Mouse (Mus musculus) heart, embryonic 16.5 days (tissue): ENCODE results near the gene Rasip1. TPM values are rescaled to one million over a fixed set of nuclear protein-coding genes. Genes with fewer than 3 reads are reported as not detected.
A peak's percentile ranks its signal among the peaks of the same experiment; 100 is the strongest.

Experiments
- ATAC-seq: fragments of 200-750 bp; cut with Nextera tagmentation; replicated peaks from 2 replicates; pipeline ENCODE4 v1.8.0; 2017; ENCODE audit warnings: moderate number of reproducible peaks; ENCODE audit not compliant: insufficient read depth, low FRiP score; ENCODE audit errors: extremely low read depth
- H3K27ac ChIP-seq: fragments of 300-500 bp; sonication (generic); 2 replicates; pipeline ENCODE4 v1.5.1; 2014; ENCODE audit warnings: mild to moderate bottlenecking, low read length, control low read depth, moderate library complexity
- H3K27me3 ChIP-seq: fragments of 300-500 bp; sonication (generic); 2 replicates; pipeline ENCODE4 v1.6.1; 2014; ENCODE audit warnings: low read length, mixed read lengths; ENCODE audit not compliant: control insufficient read depth, insufficient read depth
- H3K36me3 ChIP-seq: fragments of 300-500 bp; sonication (generic); 2 replicates; pipeline ENCODE4 v1.6.1; 2014; ENCODE audit not compliant: control insufficient read depth, insufficient read depth
- H3K4me1 ChIP-seq: fragments of 300-500 bp; sonication (generic); 2 replicates; pipeline ENCODE4 v1.6.1; 2014; ENCODE audit warnings: low read length, mixed read lengths; ENCODE audit not compliant: control insufficient read depth, insufficient read depth
- H3K4me2 ChIP-seq: fragments of 300-500 bp; sonication (generic); 2 replicates; pipeline ENCODE4 v1.6.1; 2014; ENCODE audit warnings: low read depth, mild to moderate bottlenecking, control low read depth, low read length
- H3K4me3 ChIP-seq: fragments of 300-500 bp; sonication (generic); 2 replicates; pipeline ENCODE4 v1.5.1; 2014; ENCODE audit warnings: mild to moderate bottlenecking, control low read depth, low read length
- H3K9ac ChIP-seq: fragments of 300-500 bp; sonication (generic); 2 replicates; pipeline ENCODE4 v1.6.1; 2014; ENCODE audit warnings: low read length, control low read depth
- H3K9me3 ChIP-seq: fragments of 300-500 bp; sonication (generic); replicated peaks from 2 replicates; pipeline ENCODE4 v1.6.1; 2016; ENCODE audit warnings: low read length; ENCODE audit not compliant: control insufficient read depth
- WGBS: fragments of 180-500 bp; shearing (Covaris S2); extraction: QIAGEN DNeasy Blood & Tissue Kit; methylation state at CpG from one replicate; pipeline ENCODE4 v1.1.7; 2014; 5-methylcytosine and 5-hydroxymethylcytosine counted together
- polyA plus RNA-seq: library from polyadenylated mRNA; unstranded; fragments of >200 nt; fragmentation: Nextera tagmentation; extraction: Ambion mirVana; gene quantifications from 2 replicates; pipeline ENCODE4 v1.2.1, GENCODE M21; 2015

The Rasip1 gene
- polyA plus RNA-seq, 1 experiment from 2014 or later = 15.4 TPM

DNA sequence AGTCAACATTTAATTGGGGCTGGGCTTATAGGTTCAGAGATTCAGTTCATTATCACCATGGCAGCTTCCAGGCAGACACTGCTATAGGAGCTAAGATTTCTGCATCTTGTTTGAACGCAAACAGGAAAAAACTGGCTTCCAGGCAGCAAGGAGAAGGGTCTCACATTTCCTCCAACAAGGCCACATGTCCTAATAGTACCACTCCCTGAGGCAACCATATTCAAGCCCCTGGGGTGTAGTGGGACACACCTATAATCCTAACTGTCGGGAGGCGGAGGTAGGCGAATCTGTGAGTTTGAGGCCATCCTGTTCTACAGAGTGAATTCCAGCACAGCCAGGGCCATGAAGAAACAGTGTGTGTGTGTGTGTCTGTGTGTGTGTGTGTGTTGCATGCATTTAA, 32.1 kb upstream of the Rasip1 start:
- H3K4me3 ChIP-seq = no peak overlapping the region
- H3K4me2 ChIP-seq = no peak overlapping the region
- H3K27me3 ChIP-seq = no peaks in the 10 kb centered on the region
- H3K9me3 ChIP-seq = no peaks in the 10 kb centered on the region
- 84% methylated on average over 4 of the region's 4 CpGs for WGBS
- H3K27ac ChIP-seq = no peak overlapping the region
- no peak overlapping the region for H3K9ac ChIP-seq
- no peak for ATAC-seq
- no peaks in the 10 kb centered on the region for H3K36me3 ChIP-seq
- no peaks in the 10 kb centered on the region; the same call in 1 of the 2 replicates for H3K4me1 ChIP-seq

DNA sequence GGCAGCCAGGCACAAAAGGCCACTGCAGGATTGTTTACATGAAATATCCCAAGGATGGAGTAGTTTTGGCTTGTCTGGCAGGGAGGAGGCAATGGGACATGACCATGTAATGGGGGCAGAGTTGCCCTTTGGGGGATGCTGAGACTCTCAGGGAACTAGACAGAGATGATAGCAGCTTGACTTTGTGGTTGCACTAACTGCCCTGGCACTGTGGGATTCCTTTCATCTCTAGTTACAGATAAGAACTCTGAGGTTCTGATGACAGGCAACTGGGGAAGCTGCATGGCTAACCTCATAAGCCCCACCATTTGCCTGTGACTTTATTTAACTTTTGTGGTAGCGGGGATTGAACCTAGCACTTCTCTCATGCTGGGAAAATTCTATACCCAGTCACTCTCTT, 31.2 kb upstream of the Rasip1 start:
- no peaks in the 10 kb centered on the region for H3K9me3 ChIP-seq
- no peaks in the 10 kb centered on the region for H3K36me3 ChIP-seq
- H3K9ac ChIP-seq = no peak overlapping the region
- H3K27me3 ChIP-seq = no peaks in the 10 kb centered on the region
- H3K4me1 ChIP-seq = no peaks in the 10 kb centered on the region; the same call in 1 of the 2 replicates
- no peak overlapping the region for H3K4me3 ChIP-seq
- 65% methylated on average over 1 of the region's 1 CpGs for WGBS
- no peak overlapping the region for H3K4me2 ChIP-seq
- no peak overlapping the region for H3K27ac ChIP-seq
- ATAC-seq = no peak

DNA sequence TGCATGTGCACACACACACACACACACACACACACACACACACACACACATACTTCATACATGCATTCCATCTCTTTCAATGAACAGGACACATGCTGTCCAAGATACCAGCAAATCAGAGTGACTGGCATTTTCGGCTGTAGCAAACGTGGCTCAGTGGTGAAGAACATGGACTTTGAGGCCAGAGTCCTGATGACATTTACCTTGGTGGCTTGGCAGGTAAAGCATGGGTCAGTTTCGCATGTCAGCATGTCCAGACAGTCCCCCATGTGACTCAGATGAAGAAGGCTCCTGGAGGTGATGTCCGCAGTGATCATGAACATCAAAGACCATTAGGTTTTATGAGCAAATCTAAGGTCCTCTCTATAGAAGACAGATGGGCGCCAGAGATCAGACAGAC, 30.3 kb upstream of the Rasip1 start:
- 84% methylated on average over 5 of the region's 5 CpGs for WGBS

DNA sequence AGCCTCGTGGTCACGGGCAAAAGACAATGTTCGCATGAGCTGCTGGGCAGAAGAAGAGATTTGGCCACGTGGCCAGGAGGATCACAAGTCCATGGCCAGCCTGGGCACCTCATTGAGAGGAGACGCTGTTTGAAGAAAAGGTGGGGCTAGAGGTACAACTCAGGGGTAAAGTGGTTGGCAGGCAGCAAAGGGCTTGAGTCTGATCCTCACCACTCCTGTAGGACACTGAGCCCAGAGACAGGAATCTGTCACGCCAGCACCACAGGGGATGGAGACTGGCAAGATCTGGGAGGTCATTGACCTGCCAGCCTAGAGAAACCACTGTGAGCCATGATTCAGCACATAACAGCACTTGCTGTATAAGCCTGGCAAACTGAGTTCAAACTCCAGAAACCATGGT, 29.8 kb upstream of the Rasip1 start:
- Histone ChIP-seq H3K4me2 (no peak overlapping the region), H3K27me3 (no peaks in the 10 kb centered on the region), H3K4me3 (no peak overlapping the region), H3K9me3 (no peaks in the 10 kb centered on the region), H3K27ac (no peak overlapping the region), H3K36me3 (no peaks in the 10 kb centered on the region), H3K4me1 (no peaks in the 10 kb centered on the region; the same call in 1 of the 2 replicates), H3K9ac (no peak overlapping the region)
- no peak for ATAC-seq
- 90% methylated on average over 6 of the region's 6 CpGs for WGBS

More for the DNA sequence above, 30.3 kb upstream of the Rasip1 start:
- no peaks in the 10 kb centered on the region for H3K36me3 ChIP-seq
- H3K4me1 ChIP-seq = no peaks in the 10 kb centered on the region; the same call in 1 of the 2 replicates
- no peak overlapping the region for H3K4me3 ChIP-seq
- no peak overlapping the region for H3K9ac ChIP-seq
- no peak overlapping the region for H3K4me2 ChIP-seq
- H3K27ac ChIP-seq = no peak overlapping the region
- H3K9me3 ChIP-seq = no peaks in the 10 kb centered on the region
- ATAC-seq = no peak
- H3K27me3 ChIP-seq = no peaks in the 10 kb centered on the region

DNA sequence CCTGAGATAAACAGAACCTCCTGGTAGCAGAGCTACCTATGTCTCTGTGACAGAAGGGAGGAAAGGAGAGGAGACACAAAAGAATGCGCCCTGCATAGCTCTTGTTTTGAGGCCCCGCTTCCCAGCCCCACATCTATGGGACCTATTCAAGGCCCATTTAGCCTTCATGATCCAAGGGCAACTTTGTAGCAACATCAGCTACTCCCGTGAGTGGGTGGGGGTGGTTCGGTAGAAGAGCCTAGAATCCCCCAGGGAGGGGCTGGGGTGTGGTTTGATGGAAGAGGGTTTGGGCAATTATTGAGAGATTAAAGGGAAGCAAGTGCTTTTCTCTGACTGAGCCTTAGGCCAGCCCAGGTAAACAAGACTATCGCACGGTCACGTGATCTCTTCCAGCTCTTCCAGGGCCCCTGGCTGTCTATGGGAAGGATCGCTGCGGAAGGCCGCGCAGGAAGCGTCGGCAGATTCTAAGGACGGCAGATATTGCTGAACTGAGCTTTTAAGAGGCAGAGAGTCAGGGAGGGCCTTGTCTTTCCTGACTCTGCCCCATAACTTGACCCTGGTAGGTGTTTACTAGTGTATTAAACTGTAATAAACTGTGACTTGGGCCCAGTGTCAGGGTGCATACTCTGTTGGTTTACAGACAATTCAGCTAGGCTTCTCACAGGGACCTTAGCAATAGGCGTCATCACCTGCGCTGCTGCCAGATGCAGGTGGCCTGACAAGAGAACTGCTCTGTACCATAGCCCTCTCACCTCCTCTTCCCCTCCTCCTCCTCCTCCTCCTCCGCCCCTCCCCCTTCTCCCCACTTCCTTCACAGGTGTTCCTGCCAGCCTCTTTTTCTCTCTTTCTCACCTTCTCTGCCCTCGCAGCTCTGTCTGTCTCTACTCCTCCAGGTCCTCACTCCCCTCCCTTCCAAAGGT, 28.1 kb upstream of the Rasip1 start:
- ATAC-seq = no peak; the same call in 1 of the 2 replicates
- Histone ChIP-seq H3K27ac (no peak overlapping the region), H3K36me3 (no peaks in the 10 kb centered on the region), H3K27me3 (no peaks in the 10 kb centered on the region), H3K4me3 (no peak overlapping the region), H3K4me2 (no peak overlapping the region), H3K4me1 (no peaks in the 10 kb centered on the region; the same call in 1 of the 2 replicates), H3K9me3 (no peaks in the 10 kb centered on the region), H3K9ac (no peak overlapping the region; the same call in 1 of the 2 replicates)
- WGBS = 39% methylated on average over 18 of the region's 18 CpGs

DNA sequence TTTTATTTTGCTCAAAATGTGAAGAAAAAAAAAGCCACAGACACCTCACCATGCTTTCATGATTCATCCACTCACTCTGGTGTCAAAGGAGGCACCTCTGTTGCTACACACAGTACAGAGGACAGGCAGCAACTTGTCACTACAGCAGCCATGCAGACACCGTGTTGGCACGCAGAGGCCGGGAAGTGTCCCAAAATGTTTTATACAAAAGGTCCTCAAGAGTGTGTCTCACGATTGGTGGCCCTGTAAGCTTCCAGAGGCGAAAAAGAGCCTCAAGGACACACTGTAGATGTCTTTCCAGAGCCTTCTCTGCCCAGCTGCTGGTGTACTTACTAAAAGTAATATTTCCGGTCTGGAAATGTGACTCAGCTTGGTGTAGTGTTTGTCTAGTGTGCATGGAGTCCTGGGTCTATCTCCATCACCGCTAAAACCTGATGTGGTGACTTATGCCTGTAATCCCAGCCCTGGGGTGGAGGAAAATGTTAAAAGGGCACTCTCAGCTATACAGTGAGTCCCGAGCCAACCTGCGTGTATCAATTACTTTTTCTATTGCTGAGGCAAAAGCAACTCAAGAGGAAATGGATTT, 21.5 kb upstream of the Rasip1 start:
- H3K4me3 ChIP-seq = no peak overlapping the region
- no peak overlapping the region for H3K27ac ChIP-seq
- WGBS = 62% methylated on average over 9 of the region's 9 CpGs
- H3K36me3 ChIP-seq = no peaks in the 10 kb centered on the region
- no peaks in the 10 kb centered on the region for H3K9me3 ChIP-seq
- H3K27me3 ChIP-seq = no peaks in the 10 kb centered on the region; the same call in 1 of the 2 replicates
- no peak for ATAC-seq
- H3K4me2 ChIP-seq = no peak overlapping the region
- no peaks in the 10 kb centered on the region for H3K4me1 ChIP-seq
- no peak overlapping the region for H3K9ac ChIP-seq

DNA sequence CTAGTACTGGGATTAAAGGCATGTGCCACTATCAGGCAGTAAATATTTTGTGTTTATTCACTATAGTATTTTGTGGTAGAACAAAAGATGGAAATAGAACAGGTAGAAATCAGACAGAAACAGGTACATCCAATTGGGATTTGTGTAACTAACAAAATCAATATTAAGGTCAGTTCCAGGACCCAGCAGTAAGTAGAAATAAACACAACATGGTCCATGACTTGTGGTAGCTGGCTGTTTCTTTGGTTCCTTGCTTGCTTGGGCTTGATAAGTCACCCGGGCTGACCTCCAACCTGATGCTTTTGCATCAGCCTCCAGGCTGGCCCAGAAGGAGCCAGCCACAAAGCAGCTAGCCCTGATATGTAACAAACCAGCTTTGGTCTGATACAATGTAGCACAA, 17.8 kb upstream of the Rasip1 start:
- 39% methylated on average over 1 of the region's 1 CpGs for WGBS
- Histone ChIP-seq H3K27me3 (no peaks in the 10 kb centered on the region; the same call in 1 of the 2 replicates), H3K36me3 (no peaks in the 10 kb centered on the region), H3K4me3 (no peak overlapping the region), H3K4me1 (no peaks in the 10 kb centered on the region), H3K9ac (no peak overlapping the region), H3K9me3 (no peaks in the 10 kb centered on the region), H3K4me2 (no peak overlapping the region), H3K27ac (no peak overlapping the region)
- ATAC-seq = no peak

DNA sequence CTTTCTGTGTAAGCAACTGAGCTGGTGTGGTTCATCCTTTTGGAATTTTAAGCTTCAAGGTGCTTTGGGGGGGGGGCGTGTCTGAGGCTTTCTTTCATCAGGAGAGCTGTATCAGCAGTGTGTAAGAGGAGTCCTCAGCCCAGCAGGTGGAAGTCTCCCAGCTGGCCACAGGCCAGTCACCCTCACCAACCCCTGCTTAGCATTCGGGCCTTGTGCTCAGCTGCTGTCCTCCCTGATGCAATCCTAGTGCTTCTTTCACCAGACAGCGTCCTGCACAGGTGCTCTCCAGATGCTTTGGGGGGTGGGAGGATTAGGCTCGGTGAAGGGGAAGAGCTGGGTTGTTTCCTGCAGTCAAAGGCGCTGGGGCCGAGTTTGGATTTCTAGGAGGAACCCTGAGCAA, 11.0 kb upstream of the Rasip1 start:
- 0 out of 2 replicates have a peak, but pooled peaks have one; percentile 23 for ATAC-seq
- no peaks in the 10 kb centered on the region for H3K36me3 ChIP-seq
- H3K4me2 ChIP-seq = no peak overlapping the region
- no peak overlapping the region for H3K9ac ChIP-seq
- H3K27me3 ChIP-seq = peaks cover 34% of the 10 kb centered on the region
- H3K4me3 ChIP-seq = no peak overlapping the region
- 24% methylated on average over 6 of the region's 6 CpGs for WGBS
- no peaks in the 10 kb centered on the region for H3K9me3 ChIP-seq
- H3K27ac ChIP-seq = no peak overlapping the region
- H3K4me1 ChIP-seq = peaks cover 2% of the 10 kb centered on the region; the same call in 1 of the 2 replicates
